Mouse (Mus musculus) neutrophil, adult 83 days (primary cell): ENCODE measurements around the gene Pcmt1. TPM values are rescaled to one million over a fixed set of nuclear protein-coding genes. Genes with fewer than 3 reads are reported as not detected.

Experiments used
- total RNA-seq, 2 experiments: library from RNA; stranded (reverse); gene quantifications; one replicate each; pipeline ENCODE4 v1.2.4; 2023

Pcmt1 gene
- 10 to 100 TPM; 56.1 to 62.0 TPM for total RNA-seq

DNA sequence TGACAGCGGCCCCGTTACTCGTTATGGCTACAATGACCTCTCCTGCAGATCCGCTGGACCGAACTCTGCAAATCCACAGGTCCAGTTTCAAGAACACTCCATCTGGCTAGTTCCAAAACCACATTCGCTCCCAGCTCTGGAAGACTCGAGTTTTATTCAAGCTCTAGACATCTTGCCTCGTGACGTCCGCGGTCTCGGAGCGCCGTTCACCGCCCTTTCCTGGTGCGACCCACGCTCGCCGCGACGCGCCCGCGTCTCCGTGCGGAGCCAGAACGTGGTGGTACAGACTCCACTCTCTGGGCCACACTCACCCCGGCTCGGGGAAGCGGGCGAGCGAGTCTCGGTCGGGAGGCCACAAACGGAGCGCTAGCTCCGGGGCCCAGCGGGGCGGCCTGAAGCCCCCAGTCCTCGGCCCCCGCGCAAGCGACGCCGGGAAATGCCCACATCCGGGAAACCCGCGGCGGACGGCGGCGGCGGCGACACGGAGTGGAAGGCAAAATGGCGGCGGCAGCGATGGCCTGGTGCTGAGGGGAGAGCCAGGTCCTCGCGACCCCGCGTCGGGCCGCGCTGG is at the start of gene Pcmt1, which contains the start of gene Lats1:
Gene Pcmt1, minus strand, starts transcription at position 406 of the 571 bp plus-strand sequence.
Gene Lats1, plus strand, starts transcription at position 484 of the 571 bp plus-strand sequence.

DNA sequence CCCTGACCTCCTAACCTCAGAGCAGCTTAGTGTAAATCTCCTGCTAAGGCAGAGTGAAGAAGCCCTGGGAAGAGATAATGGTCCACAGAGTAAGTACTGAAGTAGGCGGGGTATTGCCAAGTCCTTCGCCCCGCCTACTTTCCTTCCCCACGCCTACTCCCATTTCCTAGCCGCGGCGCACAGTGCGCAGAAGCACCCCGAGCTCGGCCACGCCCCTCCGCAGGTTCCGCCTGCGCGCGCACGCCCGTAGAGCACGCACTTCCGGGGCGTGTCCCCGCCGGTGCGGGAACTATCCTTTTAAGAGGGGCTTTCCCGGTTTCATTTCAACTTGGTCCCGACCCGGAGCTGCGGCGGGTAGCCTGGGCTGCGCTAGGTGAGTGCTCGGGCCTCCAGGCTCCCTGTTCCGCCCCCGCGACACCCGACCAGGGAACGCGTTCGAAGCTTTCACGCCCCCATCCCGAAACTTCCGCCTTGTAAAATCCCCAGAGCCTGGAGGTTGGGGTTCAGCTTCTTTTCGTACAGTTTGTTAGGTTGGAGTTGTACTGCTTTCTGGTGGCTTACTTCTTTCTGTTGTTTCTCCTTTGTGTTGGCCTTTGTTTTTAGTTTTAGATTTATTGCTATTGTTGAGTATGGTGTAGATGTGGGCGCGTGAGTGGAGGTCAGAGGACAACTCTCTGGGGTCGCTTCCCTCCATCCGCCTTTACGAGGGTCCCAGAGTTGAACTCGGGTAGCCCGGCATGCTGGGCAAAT is 45.0 kb upstream of the Pcmt1 start, which contains the start of gene Katna1:
Gene Katna1, plus strand, starts transcription at position 250 of the 750 bp plus-strand sequence.

DNA sequence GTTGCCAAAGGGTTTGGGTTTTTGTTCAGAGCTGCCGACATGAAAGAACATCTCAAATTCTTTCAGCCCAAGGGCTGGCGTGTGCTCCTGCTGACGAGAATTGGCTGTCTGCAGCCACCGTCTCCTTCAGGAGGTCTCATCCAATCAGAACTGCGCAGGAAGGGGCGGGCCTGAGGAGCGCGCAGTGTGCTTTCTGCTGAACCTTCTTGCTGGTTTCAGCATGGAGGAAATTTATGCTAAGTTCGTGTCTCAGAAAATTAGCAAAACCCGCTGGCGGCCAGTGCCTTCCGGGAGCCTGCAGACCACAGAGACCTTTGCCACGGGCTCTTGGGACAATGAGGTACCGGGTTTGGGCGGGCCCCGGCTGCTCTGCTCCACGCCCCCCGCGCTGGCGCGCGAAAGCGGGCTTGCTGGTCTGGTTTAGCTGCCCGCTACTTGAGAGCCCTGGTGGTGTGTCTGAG is 13.6 kb downstream of the Pcmt1 start, which contains the start of gene Nup43:
Gene Nup43, plus strand, starts transcription at position 162 of the 461 bp plus-strand sequence.

DNA sequence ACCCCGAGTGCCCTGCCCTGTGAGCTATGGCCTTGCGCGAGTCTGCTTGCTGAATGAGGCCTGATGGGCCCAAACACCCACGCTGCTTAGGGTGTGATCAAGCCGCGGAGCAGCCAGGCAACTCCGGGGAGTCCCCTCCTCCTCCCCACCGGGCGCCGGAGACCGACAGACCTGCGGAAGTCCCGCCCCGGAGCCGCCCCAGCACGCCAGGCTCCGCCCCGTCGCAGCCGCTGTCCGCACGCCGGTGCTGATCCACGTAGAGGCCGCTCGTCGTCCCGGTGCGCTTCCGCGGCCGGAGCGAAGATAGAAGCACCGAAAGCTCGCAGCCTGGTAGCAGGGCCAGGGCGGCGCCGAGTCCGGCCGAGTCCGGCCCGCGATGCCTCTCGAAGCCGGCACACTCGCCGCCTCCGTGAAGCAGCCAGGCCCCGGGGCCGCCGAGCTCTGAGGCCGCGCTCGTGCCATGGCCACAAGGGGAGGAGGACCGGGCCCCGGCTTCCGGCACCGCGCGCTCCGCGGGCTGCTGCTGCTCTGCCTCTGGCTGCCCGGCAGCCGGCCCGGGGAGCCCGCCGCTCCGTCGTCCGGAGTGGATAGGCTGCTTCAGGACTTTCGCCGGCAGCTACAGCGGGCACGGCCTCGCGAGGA is 91.2 kb downstream of the Pcmt1 start, which contains the start of gene Lrp11:
Gene Lrp11, plus strand, starts transcription at position 209 of the 642 bp plus-strand sequence.

Other genes with a start within 250 kb of the Pcmt1 start
- gene Ulbp1, start 207.5 kb downstream of the Pcmt1 start, total RNA-seq, result 10 to 100 TPM; 28.6 to 32.9 TPM
- gene Lrp11, start 91.3 kb downstream of the Pcmt1 start, total RNA-seq, result under 1 TPM; 0.13 to 0.24 TPM
- 10 to 100 TPM in 1 of 2 experiments, 1 to 10 TPM in 1; 8.0 to 11.2 TPM for gene Nup43, start 13.6 kb downstream of the Pcmt1 start, total RNA-seq
- gene Lats1, start 78 bp upstream of the Pcmt1 start, total RNA-seq, result 10 to 100 TPM; 22.9 to 23.4 TPM
- 10 to 100 TPM; 33.2 to 37.0 TPM for gene Katna1, start 44.9 kb upstream of the Pcmt1 start, total RNA-seq
- gene Ginm1, start 111.7 kb upstream of the Pcmt1 start, total RNA-seq, result 10 to 100 TPM; 20.0 to 23.7 TPM
- gene Ppil4, start 111.8 kb upstream of the Pcmt1 start, total RNA-seq, result 10 to 100 TPM; 30.4 to 34.4 TPM
- gene Zc3h12d, start 151.3 kb upstream of the Pcmt1 start, total RNA-seq, result 1 to 10 TPM; 3.8 to 4.1 TPM